Mouse (Mus musculus): ENCODE measurements around the gene Ndufs4.
"Not testable (repeated sequence)": the region's sequence is repeated elsewhere in the genome, so short reads cannot be mapped to it uniquely, and the experiment has no call there.

- not testable (repeated sequence) for TF ChIP-seq POLR2A, CTCF (IDR thresholded peaks at IDR 0.05; ENCODE audit: insufficient read depth, low read depth, low read length)
Measured at GRCm38 (mm10) chr13:114278690-114279089, 109.4 kb downstream of the Ndufs4 start.
